Mouse (Mus musculus) lung, embryonic 15.5 days (tissue): ENCODE results near the gene Gtf3c3. TPM values are rescaled to one million over a fixed set of nuclear protein-coding genes. Genes with fewer than 3 reads are reported as not detected.
A peak's percentile ranks its signal among the peaks of the same experiment; 100 is the strongest.

Source experiments
- ATAC-seq: fragments of 200-750 bp; cut with Nextera tagmentation; 2 replicates; pipeline ENCODE4 v1.8.0; 2017; ENCODE audit warnings: moderate number of reproducible peaks, borderline replicate concordance; ENCODE audit not compliant: low FRiP score, low TSS enrichment; ENCODE audit errors: extremely low read depth
- H3K27ac ChIP-seq: fragments of 300-500 bp; sonication (generic); 2 replicates; pipeline ENCODE4 v1.5.1; 2015; ENCODE audit warnings: moderate library complexity, mild to moderate bottlenecking, inconsistent platforms
- H3K27me3 ChIP-seq: fragments of 300-500 bp; sonication (generic); 2 replicates; pipeline ENCODE4 v1.6.1; 2015; ENCODE audit warnings: inconsistent platforms
- H3K36me3 ChIP-seq: fragments of 300-500 bp; sonication (generic); 2 replicates; pipeline ENCODE4 v1.6.1; 2015; ENCODE audit warnings: inconsistent platforms
- H3K4me1 ChIP-seq: fragments of 300-500 bp; sonication (generic); 2 replicates; pipeline ENCODE4 v1.6.1; 2015; ENCODE audit warnings: inconsistent platforms
- H3K4me2 ChIP-seq: fragments of 300-500 bp; sonication (generic); 2 replicates; pipeline ENCODE4 v1.6.1; 2015; ENCODE audit warnings: inconsistent platforms, mild to moderate bottlenecking, moderate library complexity
- H3K4me3 ChIP-seq: fragments of 300-500 bp; sonication (generic); 2 replicates; pipeline ENCODE4 v1.5.1; 2015; ENCODE audit warnings: mild to moderate bottlenecking, inconsistent platforms
- H3K9ac ChIP-seq: fragments of 300-500 bp; sonication (generic); 2 replicates; pipeline ENCODE4 v1.6.1; 2015; ENCODE audit warnings: inconsistent platforms
- H3K9me3 ChIP-seq: fragments of 300-500 bp; sonication (generic); 2 replicates; pipeline ENCODE4 v1.6.1; 2016; ENCODE audit warnings: inconsistent platforms
- WGBS: fragments of 180-500 bp; shearing (Covaris S2); methylation state at CpG from one replicate; pipeline ENCODE4 v1.1.7; 2015; 5-methylcytosine and 5-hydroxymethylcytosine counted together
- polyA plus RNA-seq: library from polyadenylated mRNA; unstranded; fragments of >200 nt; fragmentation: Nextera tagmentation; extraction: Ambion mirVana; gene quantifications from 2 replicates; pipeline ENCODE4 v1.2.1, GENCODE M21; 2015

Gtf3c3 gene
- 21.7 and 25.4 TPM in 2 replicates for polyA plus RNA-seq

DNA sequence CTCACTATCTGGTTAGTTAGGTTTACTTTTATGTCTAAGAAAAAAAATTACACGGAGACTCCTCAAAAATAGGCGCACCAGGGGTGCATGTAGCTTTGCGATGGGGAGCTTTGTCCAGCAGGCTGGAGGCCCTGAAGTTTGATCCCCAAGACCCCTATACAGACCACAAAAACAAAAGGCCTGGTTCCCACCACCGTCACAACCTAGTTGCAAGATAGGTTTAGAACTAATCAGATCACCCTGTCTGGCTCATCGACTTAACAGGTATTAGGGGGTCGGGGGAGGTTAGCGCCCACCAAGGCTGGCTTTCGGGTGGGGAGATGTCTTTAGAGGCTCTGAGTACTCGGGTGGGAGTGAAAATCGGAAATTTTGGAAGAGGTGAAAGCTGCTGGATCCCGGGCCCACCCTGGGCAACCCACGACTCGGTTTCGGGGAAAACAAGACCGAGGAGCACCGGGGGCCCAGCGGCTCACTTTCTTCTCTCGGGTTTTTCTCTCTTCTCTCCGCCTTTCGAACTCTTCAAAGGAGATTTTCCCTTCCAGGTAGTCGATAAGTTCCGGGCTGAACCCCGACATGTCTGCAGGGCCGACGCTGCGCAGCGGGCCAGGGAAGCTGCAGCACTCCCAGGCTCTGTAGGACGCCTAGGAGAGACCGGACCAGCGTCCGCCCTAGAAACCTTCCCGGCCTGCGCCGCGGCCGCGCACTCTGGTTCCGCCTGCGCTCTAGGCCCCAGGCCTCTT is at the start of gene Gtf3c3:
Gene Gtf3c3 (minus strand): TSS at position 632 of the 740 bp plus-strand sequence.
- Histone ChIP-seq H3K4me1 (peaks cover 8% of the 10 kb centered on the region; the same call in 1 of the 2 replicates), H3K9me3 (no peaks in the 10 kb centered on the region), H3K27ac (no peak within 1 kb of the TSS), H3K4me2 (peak within 1 kb of the TSS; percentile 74), H3K36me3 (no peaks in the 10 kb centered on the region), H3K9ac (peak within 1 kb of the TSS; percentile 69), H3K27me3 (peaks cover 7% of the 10 kb centered on the region; the same call in 1 of the 2 replicates), H3K4me3 (peak within 1 kb of the TSS; percentile 80)
- 2% methylated on average over 39 of the region's 39 CpGs for WGBS
- ATAC-seq, result peak; percentile 98

DNA sequence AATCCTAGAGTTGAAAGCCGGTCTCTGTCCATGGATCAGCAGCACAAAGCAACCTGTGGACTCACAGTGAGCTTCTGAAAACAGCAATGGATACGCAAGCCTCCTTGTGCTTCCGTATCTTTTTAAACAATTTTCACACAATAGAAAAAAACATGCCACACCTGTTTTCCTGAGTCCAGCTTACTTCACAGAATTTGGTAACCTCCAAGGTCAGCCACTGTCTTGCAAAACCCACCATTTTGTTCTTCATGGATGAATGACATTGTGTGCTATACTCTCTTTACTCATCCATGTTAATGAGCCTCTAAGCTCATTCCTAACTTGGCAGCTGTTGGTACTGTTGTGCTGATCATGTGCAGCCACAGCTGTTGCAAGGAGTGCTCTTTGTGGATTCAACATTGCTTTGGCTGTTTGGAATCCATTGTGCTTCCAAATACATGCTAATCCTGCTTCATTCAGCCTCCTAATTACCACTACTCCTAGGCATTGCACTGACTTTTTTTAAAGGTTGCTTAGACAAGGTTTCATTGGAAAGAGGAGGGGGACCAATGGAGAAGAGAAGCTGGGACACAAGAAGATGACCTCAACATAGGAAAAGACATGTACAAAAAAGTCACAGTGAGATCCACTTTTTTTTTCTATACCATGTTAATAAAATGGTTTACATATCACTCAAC is 46.1 kb upstream of the Gtf3c3 start:
- WGBS, result 86% methylated on average over 3 of the region's 3 CpGs
- H3K4me2 ChIP-seq, result no peak overlapping the region
- no peak overlapping the region for H3K4me3 ChIP-seq
- ATAC-seq, result no peak
- H3K9ac ChIP-seq, result no peak overlapping the region
- H3K9me3 ChIP-seq, result no peaks in the 10 kb centered on the region
- no peaks in the 10 kb centered on the region for H3K4me1 ChIP-seq
- H3K27ac ChIP-seq, result no peak overlapping the region
- no peaks in the 10 kb centered on the region for H3K27me3 ChIP-seq
- H3K36me3 ChIP-seq, result 0 out of 2 replicates have a peak, but pooled peaks cover 3% of the 10 kb centered on the region

DNA sequence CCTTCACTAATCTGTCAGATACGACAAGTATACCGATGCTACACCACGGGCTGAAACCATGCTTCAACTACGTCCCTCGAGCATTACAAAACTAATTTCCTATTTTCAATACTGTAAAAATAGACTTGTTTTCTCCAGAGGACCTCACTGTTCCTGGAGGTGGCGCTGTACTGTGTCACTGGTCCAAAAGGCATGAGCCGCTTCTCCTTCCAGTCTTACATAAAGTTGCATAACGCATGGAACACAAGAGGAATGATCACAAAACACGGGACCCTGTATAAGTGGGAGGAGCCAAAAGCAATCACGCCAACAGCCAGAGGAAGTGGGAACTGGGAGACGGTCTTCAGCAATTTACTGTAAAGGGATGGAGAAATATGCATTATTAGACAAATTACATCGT is 41.7 kb upstream of the Gtf3c3 start:
- Histone ChIP-seq H3K27ac (no peak overlapping the region), H3K4me3 (no peak overlapping the region), H3K4me1 (no peaks in the 10 kb centered on the region), H3K36me3 (peaks cover 3% of the 10 kb centered on the region; the same call in 1 of the 2 replicates), H3K9ac (no peak overlapping the region), H3K9me3 (no peaks in the 10 kb centered on the region), H3K27me3 (no peaks in the 10 kb centered on the region), H3K4me2 (no peak overlapping the region)
- WGBS, result 92% methylated on average over 12 of the region's 12 CpGs
- no peak for ATAC-seq

DNA sequence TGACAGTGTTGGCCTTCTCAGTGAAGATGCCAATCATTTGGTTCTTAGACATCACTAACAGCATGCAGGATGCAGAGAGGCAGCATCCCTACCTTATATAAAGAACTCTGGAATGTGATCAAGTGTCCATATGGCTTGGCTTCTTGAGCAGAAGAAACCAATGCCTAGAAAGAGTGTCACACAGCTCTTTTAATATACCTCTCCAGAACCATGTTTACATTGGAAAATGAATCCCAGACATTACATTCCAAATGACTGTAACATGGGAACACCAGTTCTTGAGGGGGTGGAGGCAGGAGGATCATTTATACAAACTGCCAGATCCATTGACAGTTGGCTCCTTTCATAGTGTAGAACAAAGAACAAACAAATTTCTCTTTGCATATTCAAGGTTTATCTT is 29.9 kb upstream of the Gtf3c3 start:
- no peaks in the 10 kb centered on the region for H3K36me3 ChIP-seq
- no peaks in the 10 kb centered on the region for H3K4me1 ChIP-seq
- H3K4me2 ChIP-seq, result no peak overlapping the region
- no peak overlapping the region for H3K27ac ChIP-seq
- no peaks in the 10 kb centered on the region for H3K9me3 ChIP-seq
- H3K4me3 ChIP-seq, result no peak overlapping the region
- no peaks in the 10 kb centered on the region for H3K27me3 ChIP-seq
- no peak overlapping the region for H3K9ac ChIP-seq
- ATAC-seq, result no peak

DNA sequence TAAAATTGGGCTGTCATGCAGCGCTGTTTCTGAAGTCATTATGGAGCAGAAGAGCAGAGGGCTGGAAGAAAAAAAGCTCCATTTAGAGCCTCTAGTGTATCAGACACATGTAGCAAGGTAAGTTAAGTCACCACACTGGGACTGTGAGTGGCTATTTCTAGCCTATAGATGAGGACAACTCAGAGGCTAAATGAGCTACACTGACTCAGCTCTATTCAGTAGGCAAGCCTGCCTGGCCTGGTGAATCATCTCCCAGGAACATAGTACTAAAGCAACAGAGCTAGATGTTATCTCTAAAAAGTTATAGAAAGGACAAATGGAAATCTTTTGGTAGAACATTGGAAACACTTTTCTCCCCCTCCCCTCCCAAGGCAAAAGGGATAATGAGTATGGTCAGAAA is 28.6 kb upstream of the Gtf3c3 start:
- Histone ChIP-seq H3K4me1 (no peaks in the 10 kb centered on the region), H3K9ac (no peak overlapping the region), H3K4me3 (no peak overlapping the region), H3K27ac (no peak overlapping the region), H3K36me3 (no peaks in the 10 kb centered on the region), H3K9me3 (no peaks in the 10 kb centered on the region), H3K4me2 (no peak overlapping the region), H3K27me3 (no peaks in the 10 kb centered on the region)
- WGBS, result 95% methylated on average over 1 of the region's 1 CpGs
- ATAC-seq, result no peak

DNA sequence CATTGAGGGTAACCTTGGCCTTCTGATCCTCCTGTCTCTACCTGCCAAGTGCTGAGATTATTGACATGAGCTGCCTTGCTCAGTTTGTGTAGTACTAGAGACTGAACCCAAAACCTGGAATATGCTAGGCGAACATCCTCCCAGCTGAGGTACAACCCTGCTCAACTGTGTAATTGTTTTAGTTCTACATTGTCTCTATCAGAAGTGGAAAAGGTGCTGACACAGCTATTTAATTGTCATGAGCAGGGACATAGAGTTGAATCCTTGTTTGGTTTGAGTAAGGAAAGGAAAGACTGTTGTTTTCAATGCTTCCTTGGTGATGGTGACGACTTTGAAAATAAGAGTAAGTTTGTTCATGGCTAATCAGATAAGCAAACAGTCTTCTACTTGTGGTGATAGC is 13.3 kb upstream of the Gtf3c3 start:
- Histone ChIP-seq H3K27me3 (no peaks in the 10 kb centered on the region), H3K4me2 (no peak overlapping the region), H3K27ac (no peak overlapping the region), H3K9me3 (no peaks in the 10 kb centered on the region), H3K4me1 (no peaks in the 10 kb centered on the region), H3K4me3 (no peak overlapping the region), H3K36me3 (no peaks in the 10 kb centered on the region), H3K9ac (no peak overlapping the region)
- ATAC-seq, result no peak
- WGBS, result 70% methylated on average over 2 of the region's 2 CpGs

DNA sequence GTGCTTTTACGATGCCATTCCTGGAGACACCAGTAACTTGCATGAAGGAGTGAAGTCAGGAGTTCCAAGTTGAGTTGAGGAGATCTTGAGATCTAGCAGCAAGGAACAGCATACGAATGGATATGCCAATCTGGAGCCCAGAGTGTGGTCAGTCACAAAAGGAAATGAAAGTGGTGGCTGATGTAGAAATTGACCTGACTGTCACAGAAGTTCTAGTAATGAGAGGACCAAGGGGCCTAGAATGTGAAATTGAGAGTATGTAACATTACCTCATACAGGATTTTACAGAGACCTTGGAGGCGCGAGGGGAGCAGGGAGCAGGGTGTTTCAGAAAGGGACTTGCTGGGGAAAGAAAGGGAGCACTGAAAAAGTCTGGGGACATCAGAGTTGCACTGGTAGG is 10.1 kb upstream of the Gtf3c3 start:
- Histone ChIP-seq H3K4me1 (no peaks in the 10 kb centered on the region), H3K27ac (no peak overlapping the region), H3K4me3 (no peak overlapping the region), H3K9ac (no peak overlapping the region), H3K4me2 (no peak overlapping the region), H3K36me3 (no peaks in the 10 kb centered on the region), H3K27me3 (0 out of 2 replicates have a peak, but pooled peaks cover 1% of the 10 kb centered on the region), H3K9me3 (no peaks in the 10 kb centered on the region)
- 75% methylated on average over 4 of the region's 4 CpGs for WGBS
- no peak for ATAC-seq

DNA sequence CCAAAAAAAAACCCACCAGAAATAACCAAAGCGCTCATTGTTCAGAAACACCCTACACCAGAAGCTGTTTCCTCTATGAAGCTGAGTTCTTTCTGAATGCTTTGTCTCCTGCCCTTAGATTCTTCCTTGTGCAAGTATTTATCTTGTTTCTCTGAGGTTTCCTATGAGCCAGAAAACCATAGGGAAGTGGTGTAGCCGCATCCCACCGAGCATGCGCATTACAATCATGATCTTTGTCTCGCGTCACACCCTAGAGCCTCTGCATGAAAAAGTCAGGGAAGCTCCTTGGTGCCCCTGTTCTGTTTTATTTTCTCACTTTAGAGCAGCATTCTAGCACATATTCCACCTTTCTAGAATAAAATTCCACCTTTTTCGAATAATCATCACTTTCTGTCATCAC is 4.9 kb upstream of the Gtf3c3 start:
- H3K4me2 ChIP-seq, result no peak overlapping the region
- no peak overlapping the region for H3K9ac ChIP-seq
- no peak for ATAC-seq
- no peak overlapping the region for H3K4me3 ChIP-seq
- peaks cover 11% of the 10 kb centered on the region; the same call in 1 of the 2 replicates for H3K27me3 ChIP-seq
- no peaks in the 10 kb centered on the region for H3K36me3 ChIP-seq
- H3K4me1 ChIP-seq, result 0 out of 2 replicates have a peak, but pooled peaks cover 3% of the 10 kb centered on the region
- H3K27ac ChIP-seq, result no peak overlapping the region
- H3K9me3 ChIP-seq, result no peaks in the 10 kb centered on the region
- 55% methylated on average over 7 of the region's 7 CpGs for WGBS

DNA sequence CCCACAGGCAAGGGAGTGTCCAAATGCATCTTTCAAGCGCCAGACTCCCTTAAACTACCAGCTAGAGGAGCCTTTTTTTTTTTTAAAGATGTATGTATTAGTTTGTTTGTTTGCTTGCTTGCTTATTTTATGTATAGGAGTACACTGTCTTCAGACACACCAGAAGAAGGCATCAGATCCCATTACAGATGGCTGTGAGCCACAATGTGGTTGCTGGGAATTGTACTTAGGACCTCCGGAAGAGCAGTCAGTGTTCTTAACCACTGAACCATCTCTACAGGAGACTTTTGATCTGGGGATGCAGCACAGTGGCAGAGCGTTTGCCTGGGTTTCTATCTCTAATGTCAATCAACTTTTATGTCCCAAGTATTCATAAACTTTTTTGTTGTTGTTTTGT is 307 bp upstream of the Gtf3c3 start:
- ATAC-seq, result no peak
- H3K27ac ChIP-seq, result no peak overlapping the region
- H3K9ac ChIP-seq, result peak overlapping the region; percentile 69; the same call in 1 of the 2 replicates
- WGBS, result 62% methylated on average over 3 of the region's 3 CpGs
- H3K4me1 ChIP-seq, result peaks cover 8% of the 10 kb centered on the region; the same call in 1 of the 2 replicates
- H3K4me2 ChIP-seq, result peak overlapping the region; percentile 74
- no peaks in the 10 kb centered on the region for H3K36me3 ChIP-seq
- peaks cover 11% of the 10 kb centered on the region; the same call in 1 of the 2 replicates for H3K27me3 ChIP-seq
- peak overlapping the region; percentile 80 for H3K4me3 ChIP-seq
- H3K9me3 ChIP-seq, result no peaks in the 10 kb centered on the region

DNA sequence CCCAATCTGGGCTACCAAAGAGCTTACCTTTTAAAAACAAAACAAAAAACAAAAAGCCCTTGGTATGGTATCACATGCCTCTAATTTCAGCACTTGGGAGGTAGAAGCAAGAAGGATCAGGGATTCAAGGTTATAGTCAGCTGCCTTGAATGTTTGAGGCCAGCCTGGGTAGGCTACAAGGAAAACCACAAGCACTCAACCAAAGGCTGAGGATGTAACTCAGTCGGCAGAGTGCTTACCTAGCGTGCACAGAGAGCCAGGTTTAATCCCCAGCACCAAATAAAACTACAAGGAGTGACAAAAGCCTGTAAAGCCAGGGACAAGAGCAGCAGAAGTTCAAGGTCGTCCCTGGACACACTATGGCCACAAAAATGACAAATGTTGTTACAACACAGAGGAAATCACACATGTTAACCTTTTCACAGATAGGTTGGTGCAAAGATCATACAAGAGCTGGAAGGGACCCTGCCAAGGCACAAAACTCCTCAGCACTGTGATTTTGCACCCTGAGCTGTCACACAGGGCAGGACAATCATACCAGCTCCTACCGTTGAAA is 16.5 kb downstream of the Gtf3c3 start:
- no peaks in the 10 kb centered on the region for H3K27me3 ChIP-seq
- H3K4me3 ChIP-seq, result no peak overlapping the region
- H3K36me3 ChIP-seq, result peaks cover 70% of the 10 kb centered on the region
- H3K27ac ChIP-seq, result no peak overlapping the region
- no peak overlapping the region for H3K4me2 ChIP-seq
- H3K9me3 ChIP-seq, result no peaks in the 10 kb centered on the region
- H3K9ac ChIP-seq, result no peak overlapping the region
- no peaks in the 10 kb centered on the region for H3K4me1 ChIP-seq
- WGBS, result 87% methylated on average over 4 of the region's 4 CpGs
- ATAC-seq, result no peak

DNA sequence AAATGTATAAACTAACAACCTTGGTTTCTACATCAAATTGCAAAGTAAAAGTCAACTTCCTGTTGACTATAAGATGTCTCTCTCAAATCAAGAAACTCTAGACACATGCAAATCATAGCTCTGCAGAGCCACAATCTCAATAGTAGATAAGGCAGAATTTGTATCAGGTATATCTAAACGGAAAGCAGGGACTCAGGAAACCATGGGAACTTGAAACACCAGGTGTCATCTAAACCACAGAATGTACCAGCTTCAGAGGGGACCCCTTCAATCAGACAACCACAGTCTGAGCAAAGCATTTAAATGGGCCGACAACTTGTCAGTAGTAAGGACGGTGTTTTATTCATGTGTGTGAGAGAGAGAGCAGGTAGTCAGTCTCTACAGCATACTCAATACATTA is 17.1 kb downstream of the Gtf3c3 start:
- 93% methylated on average over 3 of the region's 3 CpGs for WGBS
- peaks cover 68% of the 10 kb centered on the region for H3K36me3 ChIP-seq

DNA sequence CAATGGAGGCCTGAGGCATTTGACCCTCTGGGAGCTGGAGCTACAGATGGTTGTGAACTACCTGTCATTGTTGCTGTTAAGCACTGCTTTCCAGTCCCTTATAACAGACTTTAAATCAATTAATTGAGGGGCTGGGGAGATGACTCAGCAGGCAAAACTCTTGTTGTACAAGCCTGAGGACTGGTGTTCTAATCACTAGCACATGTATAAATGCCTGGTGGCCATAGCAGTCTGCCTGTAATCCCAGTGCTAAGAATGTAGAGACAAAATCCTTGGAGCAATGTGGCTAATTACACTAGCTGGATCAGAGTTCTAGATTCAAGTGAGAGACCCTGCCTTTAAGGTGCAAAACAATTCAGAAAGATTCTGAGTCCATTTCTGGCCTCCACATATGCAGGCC is 36.0 kb downstream of the Gtf3c3 start:
- H3K4me2 ChIP-seq, result no peak overlapping the region
- peaks cover 49% of the 10 kb centered on the region for H3K36me3 ChIP-seq
- H3K4me1 ChIP-seq, result no peaks in the 10 kb centered on the region
- no peak overlapping the region for H3K27ac ChIP-seq
- no peak for ATAC-seq
- no peak overlapping the region for H3K4me3 ChIP-seq
- no peaks in the 10 kb centered on the region for H3K9me3 ChIP-seq
- H3K9ac ChIP-seq, result no peak overlapping the region
- no peaks in the 10 kb centered on the region for H3K27me3 ChIP-seq

More for the DNA sequence above, 17.1 kb downstream of the Gtf3c3 start:
- no peaks in the 10 kb centered on the region for H3K27me3 ChIP-seq
- no peaks in the 10 kb centered on the region for H3K4me1 ChIP-seq
- H3K27ac ChIP-seq, result no peak overlapping the region
- H3K4me3 ChIP-seq, result no peak overlapping the region
- H3K9ac ChIP-seq, result no peak overlapping the region
- no peak for ATAC-seq
- no peak overlapping the region for H3K4me2 ChIP-seq
- no peaks in the 10 kb centered on the region for H3K9me3 ChIP-seq
